Mouse (Mus musculus): ENCODE measurements around the gene H2-Ab1. TPM values are rescaled to one million over a fixed set of nuclear protein-coding genes. Genes with fewer than 3 reads are reported as not detected.
"Not testable (repeated sequence)": the region's sequence is repeated elsewhere in the genome, so short reads cannot be mapped to it uniquely, and the experiment has no call there.

Gene H2-Ab1
- polyA plus RNA-seq, 1 experiment, result 175 TPM

DNA sequence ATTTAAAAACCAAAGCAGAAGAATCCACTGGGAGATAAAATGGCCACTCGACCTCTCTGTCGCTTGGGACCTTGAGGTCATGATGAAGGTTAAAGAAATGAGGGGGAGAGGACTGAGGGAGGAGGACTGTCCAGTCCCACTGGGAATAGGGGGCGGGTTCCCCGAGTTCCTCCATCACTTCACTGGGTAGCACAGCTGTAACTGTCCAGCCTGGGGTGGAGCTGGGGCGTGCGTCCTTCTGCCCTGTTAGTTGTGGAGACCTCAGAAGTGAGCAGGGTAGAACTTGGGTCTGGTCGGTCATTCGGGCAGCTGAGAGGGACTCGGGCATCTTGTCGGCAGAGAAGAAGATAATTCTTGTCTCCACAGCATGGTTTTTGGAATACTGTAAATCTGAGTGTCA, 51.7 kb downstream of the H2-Ab1 start:
- WGBS, result 46% methylated on average over 10 of the region's 10 CpGs

DNA sequence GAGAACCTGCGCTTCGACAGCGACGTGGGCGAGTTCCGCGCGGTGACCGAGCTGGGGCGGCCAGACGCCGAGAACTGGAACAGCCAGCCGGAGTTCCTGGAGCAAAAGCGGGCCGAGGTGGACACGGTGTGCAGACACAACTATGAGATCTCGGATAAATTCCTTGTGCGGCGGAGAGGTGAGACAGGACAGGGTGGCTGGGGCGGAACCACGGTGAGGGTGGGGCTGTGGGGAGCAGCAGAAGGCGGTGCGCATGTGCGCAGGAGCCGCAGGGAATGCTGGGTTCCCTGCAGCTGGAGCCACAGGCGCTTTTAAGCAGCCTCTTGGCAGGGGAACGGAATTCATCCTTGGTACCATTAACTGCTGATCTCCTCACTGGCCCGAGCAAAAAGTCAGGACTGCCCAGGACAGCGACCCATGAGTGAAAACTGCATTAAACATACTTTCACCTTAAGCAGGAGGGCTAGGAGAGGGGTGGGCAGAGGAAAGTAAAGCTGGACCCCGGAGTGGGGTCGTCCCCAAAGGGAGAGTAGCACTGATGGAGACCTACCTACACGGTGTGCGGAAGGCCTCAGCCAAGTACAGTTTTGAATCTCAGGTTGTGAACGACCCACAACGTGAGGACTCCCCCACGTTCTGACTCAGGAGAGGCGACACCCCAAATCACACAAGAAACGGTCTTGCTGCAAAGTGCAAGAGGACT, 52.3 kb downstream of the H2-Ab1 start:
- peak; percentile 49; the same call in 1 of the 2 replicates for TF ChIP-seq POLR2A (IDR thresholded peaks at IDR 0.05; ENCODE audit: borderline replicate concordance, control insufficient read depth, low read depth, low read length)
- no peak for TF ChIP-seq CTCF (IDR thresholded peaks at IDR 0.05; ENCODE audit: control insufficient read depth, insufficient read depth, low read length)
- Histone ChIP-seq H3K4me3 (replicated peaks; ENCODE audit: control insufficient read depth, low read depth, low read length) (peak overlapping the region; percentile 64), H3K4me1 (ENCODE audit: control insufficient read depth, insufficient read depth, low read length) (peaks cover 1% of the 10 kb centered on the region; the same call in 1 of the 2 replicates), H3K27ac (ENCODE audit: control insufficient read depth, insufficient read depth, low read depth, low read length, poor library complexity) (no peak overlapping the region)
- 46% methylated on average over 38 of the region's 38 CpGs for WGBS

More for the DNA sequence above, 51.7 kb downstream of the H2-Ab1 start:
- TF ChIP-seq POLR2A (IDR thresholded peaks at IDR 0.05; ENCODE audit: borderline replicate concordance, control insufficient read depth, low read depth, low read length) (no peak), CTCF (IDR thresholded peaks at IDR 0.05; ENCODE audit: control insufficient read depth, insufficient read depth, low read length) (no peak)
- H3K27ac ChIP-seq (ENCODE audit: control insufficient read depth, insufficient read depth, low read depth, low read length, poor library complexity), result no peak overlapping the region
- peak overlapping the region; percentile 64 for H3K4me3 ChIP-seq (replicated peaks; ENCODE audit: control insufficient read depth, low read depth, low read length)
- H3K4me1 ChIP-seq (ENCODE audit: control insufficient read depth, insufficient read depth, low read length), result no peaks in the 10 kb centered on the region; the same call in 1 of the 2 replicates

DNA sequence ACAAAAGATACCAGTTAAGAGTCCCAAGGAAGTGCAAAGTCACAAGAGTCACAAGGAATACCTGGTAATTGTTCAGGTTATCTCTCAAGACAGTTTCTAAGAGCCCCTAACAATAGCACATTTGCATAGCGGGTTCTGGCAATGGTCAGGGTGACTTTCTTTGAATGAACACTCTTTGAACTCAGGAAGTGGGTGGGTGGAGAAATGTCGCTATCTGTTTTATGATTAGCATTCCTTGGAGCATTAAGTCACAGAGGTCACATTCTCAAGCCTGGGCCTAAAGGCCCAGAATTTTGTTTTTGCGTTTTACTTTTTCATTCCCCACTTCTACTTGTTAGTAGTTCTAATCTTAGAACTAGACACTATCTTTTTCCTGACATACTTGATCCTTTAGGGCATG, 53.0 kb downstream of the H2-Ab1 start:
- not testable (repeated sequence) for H3K27ac ChIP-seq (ENCODE audit: control insufficient read depth, insufficient read depth, low read depth, low read length, poor library complexity); H3K4me3 ChIP-seq (replicated peaks; ENCODE audit: control insufficient read depth, low read depth, low read length); H3K4me1 ChIP-seq (ENCODE audit: control insufficient read depth, insufficient read depth, low read length)
- 78% methylated on average over 3 of the region's 3 CpGs for WGBS

DNA sequence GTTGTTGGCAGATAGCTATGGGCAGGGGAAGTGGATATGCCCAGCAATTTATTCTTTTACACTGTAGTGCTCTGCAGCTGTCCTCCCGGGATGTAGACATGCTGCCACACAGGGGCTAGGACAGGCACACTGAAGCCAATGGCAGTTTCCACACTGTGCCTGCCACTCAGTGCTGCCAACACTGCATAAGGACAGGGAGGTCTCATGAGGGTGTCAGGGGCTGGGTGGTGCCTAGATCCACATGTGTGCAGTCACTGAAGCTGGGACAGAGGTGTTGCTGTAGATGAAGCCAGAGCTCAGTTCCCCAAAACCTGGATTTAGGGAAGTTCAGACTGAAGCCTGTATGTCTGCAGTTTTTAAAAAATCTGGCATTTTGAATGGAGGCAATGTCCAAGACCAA, 54.7 kb downstream of the H2-Ab1 start:
- H3K27ac ChIP-seq (ENCODE audit: control insufficient read depth, insufficient read depth, low read depth, low read length, poor library complexity), result no peak overlapping the region

DNA sequence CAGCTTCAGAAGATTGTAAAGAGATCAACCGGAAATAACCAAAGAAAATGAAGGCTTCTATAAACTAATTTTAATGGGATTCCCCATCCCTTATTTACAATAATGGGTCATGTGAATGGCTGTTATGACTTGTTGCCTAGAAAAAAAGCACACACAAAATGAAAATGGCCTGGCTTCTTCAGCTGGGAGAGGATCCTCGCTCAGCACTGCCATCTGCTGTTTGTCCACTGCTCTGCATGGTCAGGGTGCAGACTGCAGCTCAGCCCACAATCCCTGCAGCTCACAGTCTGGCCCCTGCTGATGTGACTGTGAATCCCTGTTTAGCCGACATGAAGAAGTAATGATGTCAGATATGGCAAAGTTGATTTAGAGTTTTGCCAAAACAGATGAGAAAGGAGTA, 55.9 kb downstream of the H2-Ab1 start:
- TF ChIP-seq CTCF (IDR thresholded peaks at IDR 0.05; ENCODE audit: control insufficient read depth, insufficient read depth, low read length) (peak; percentile 93), POLR2A (IDR thresholded peaks at IDR 0.05; ENCODE audit: borderline replicate concordance, control insufficient read depth, low read depth, low read length) (no peak)
- H3K27ac ChIP-seq (ENCODE audit: control insufficient read depth, insufficient read depth, low read depth, low read length, poor library complexity), result no peak overlapping the region

More for the DNA sequence above, 54.7 kb downstream of the H2-Ab1 start:
- 68% methylated on average over 1 of the region's 1 CpGs for WGBS
- no peak overlapping the region for H3K4me3 ChIP-seq (replicated peaks; ENCODE audit: control insufficient read depth, low read depth, low read length)
- TF ChIP-seq POLR2A (IDR thresholded peaks at IDR 0.05; ENCODE audit: borderline replicate concordance, control insufficient read depth, low read depth, low read length), result no peak
- no peak for TF ChIP-seq CTCF (IDR thresholded peaks at IDR 0.05; ENCODE audit: control insufficient read depth, insufficient read depth, low read length)
- H3K4me1 ChIP-seq (ENCODE audit: control insufficient read depth, insufficient read depth, low read length), result peaks cover 1% of the 10 kb centered on the region; the same call in 1 of the 2 replicates

DNA sequence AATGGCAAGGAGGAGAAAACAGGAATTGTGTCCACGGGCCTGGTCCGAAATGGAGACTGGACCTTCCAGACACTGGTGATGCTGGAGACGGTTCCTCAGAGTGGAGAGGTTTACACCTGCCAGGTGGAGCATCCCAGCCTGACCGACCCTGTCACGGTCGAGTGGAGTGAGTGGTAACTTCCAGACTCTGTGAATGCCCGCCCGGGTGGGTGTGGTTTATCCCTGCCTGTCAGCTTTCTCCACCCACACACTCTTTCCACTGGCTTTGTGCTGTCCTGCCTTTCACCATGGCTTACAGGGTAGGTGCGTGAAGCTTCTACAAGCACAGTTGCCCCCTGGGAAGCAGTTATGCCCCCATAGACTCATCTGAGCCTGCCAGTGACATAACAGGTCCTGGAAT, 56.8 kb downstream of the H2-Ab1 start:
- peaks cover 1% of the 10 kb centered on the region; the same call in 1 of the 2 replicates for H3K4me1 ChIP-seq (ENCODE audit: control insufficient read depth, insufficient read depth, low read length)
- TF ChIP-seq CTCF (IDR thresholded peaks at IDR 0.05; ENCODE audit: control insufficient read depth, insufficient read depth, low read length) (no peak), POLR2A (IDR thresholded peaks at IDR 0.05; ENCODE audit: borderline replicate concordance, control insufficient read depth, low read depth, low read length) (no peak)
- H3K4me3 ChIP-seq (replicated peaks; ENCODE audit: control insufficient read depth, low read depth, low read length), result no peak overlapping the region
- no peak overlapping the region for H3K27ac ChIP-seq (ENCODE audit: control insufficient read depth, insufficient read depth, low read depth, low read length, poor library complexity)
- WGBS, result 73% methylated on average over 9 of the region's 9 CpGs

More for the DNA sequence above, 55.9 kb downstream of the H2-Ab1 start:
- H3K4me3 ChIP-seq (replicated peaks; ENCODE audit: control insufficient read depth, low read depth, low read length), result no peak overlapping the region
- WGBS, result 32% methylated on average over 3 of the region's 3 CpGs
- peaks cover 1% of the 10 kb centered on the region; the same call in 1 of the 2 replicates for H3K4me1 ChIP-seq (ENCODE audit: control insufficient read depth, insufficient read depth, low read length)

DNA sequence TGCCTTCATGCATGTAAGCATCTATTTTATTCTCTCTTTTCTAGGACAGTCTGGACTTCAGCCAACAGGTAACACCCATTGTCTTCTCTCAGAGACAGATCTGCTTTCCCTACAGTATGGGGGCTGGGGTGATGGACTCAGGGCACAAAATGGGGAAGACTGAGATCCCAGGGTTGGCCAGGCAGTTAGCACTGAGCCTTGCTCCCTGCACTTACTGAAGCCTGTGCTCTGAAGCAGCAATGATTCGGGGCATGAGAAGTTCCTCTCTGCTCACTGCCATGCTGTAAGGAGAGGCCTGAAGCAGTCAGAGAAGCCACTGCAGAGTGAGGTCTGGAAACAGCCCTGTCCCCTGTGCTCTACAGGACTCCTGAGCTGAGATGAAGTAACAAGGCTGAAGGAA, 58.0 kb downstream of the H2-Ab1 start:
- WGBS, result 60% methylated on average over 1 of the region's 1 CpGs
- H3K27ac ChIP-seq (ENCODE audit: control insufficient read depth, insufficient read depth, low read depth, low read length, poor library complexity), result no peak overlapping the region
- H3K4me3 ChIP-seq (replicated peaks; ENCODE audit: control insufficient read depth, low read depth, low read length), result no peak overlapping the region
- TF ChIP-seq POLR2A (IDR thresholded peaks at IDR 0.05; ENCODE audit: borderline replicate concordance, control insufficient read depth, low read depth, low read length) (no peak), CTCF (IDR thresholded peaks at IDR 0.05; ENCODE audit: control insufficient read depth, insufficient read depth, low read length) (no peak)
- peaks cover 1% of the 10 kb centered on the region; the same call in 1 of the 2 replicates for H3K4me1 ChIP-seq (ENCODE audit: control insufficient read depth, insufficient read depth, low read length)

DNA sequence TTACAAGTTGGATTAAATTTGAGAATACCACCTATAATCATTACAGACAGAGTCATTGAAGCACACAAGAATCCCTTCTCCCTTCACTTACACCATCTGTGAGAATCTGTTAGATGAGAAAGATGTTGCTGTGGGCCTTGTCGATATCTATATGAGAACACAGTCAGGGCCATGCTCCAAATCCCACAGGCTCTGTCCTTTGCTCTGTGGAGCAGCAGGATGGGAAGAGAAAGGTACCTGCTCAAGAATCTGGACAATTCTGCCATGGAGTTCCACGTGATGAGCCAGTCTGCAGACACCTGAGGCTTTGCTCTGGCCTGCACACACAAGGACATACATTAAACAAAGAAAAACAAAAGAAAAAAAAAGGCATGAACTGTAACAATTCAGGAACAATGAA, 59.2 kb downstream of the H2-Ab1 start:
- H3K4me1 ChIP-seq (ENCODE audit: control insufficient read depth, insufficient read depth, low read length), result peaks cover 1% of the 10 kb centered on the region; the same call in 1 of the 2 replicates
- TF ChIP-seq POLR2A (IDR thresholded peaks at IDR 0.05; ENCODE audit: borderline replicate concordance, control insufficient read depth, low read depth, low read length) (no peak), CTCF (IDR thresholded peaks at IDR 0.05; ENCODE audit: control insufficient read depth, insufficient read depth, low read length) (no peak)
- WGBS, result 75% methylated on average over 2 of the region's 2 CpGs
- no peak overlapping the region for H3K4me3 ChIP-seq (replicated peaks; ENCODE audit: control insufficient read depth, low read depth, low read length)
- no peak overlapping the region for H3K27ac ChIP-seq (ENCODE audit: control insufficient read depth, insufficient read depth, low read depth, low read length, poor library complexity)

Measured in bone marrow, adult 2 months (tissue).